Mouse (Mus musculus): ENCODE measurements around the gene Fggy.

Gene Fggy

GRCm38 (mm10) chr4:95906141-95906540 is 348.8 kb downstream of the Fggy start:
- DNase-seq (ENCODE audit: low spot score in 2 of 2) = no peak

DNA sequence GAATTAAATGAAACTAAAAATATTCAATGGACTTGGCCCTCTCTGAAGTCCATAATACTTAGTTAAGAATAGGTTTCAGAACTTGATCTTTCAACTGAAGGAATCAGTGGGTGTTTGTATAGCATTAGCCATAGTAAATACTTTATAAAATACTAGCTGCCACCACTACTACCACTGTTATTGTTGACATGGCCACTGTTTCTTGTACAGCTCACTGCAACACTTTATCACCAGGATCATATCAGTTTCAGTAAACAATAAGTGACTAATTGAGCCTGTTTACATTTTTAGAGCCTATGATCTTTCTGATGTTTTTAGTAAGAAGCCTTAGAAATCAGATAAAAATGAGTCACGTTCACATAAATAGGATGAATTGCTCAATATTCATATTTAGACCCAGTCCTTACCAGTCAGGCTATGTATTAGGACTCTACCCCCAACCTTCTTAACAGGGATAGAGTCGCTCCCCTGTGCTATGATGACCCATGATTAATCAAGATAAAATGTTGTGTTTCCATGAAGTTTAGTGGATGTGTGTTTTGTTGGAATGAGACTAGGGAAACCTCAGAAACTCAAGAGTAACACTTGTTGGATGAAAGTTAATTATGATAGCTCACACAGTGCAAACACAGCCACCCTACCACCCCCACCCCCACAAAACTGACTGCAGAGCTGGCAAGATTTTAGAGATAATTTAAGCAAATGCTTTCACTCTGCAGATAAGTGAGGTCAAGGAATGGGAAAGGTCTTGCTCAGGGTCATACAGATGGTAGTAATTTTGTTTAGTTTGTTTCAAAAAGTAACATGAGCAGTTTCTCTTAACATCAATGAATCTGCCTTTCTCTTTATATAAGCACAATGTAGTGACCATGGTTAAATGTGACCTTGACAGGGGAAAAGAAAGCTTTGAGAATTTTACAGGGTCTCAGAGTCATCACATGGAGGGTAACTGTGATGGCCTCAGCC is 352.7 kb downstream of the Fggy start:
- DNase-seq (ENCODE audit: low spot score in 2 of 2) = no peak

- no peak for DNase-seq (ENCODE audit: low spot score in 2 of 2)
Observed at GRCm38 (mm10) chr4:95913026-95913425, 355.7 kb downstream of the Fggy start.

DNA sequence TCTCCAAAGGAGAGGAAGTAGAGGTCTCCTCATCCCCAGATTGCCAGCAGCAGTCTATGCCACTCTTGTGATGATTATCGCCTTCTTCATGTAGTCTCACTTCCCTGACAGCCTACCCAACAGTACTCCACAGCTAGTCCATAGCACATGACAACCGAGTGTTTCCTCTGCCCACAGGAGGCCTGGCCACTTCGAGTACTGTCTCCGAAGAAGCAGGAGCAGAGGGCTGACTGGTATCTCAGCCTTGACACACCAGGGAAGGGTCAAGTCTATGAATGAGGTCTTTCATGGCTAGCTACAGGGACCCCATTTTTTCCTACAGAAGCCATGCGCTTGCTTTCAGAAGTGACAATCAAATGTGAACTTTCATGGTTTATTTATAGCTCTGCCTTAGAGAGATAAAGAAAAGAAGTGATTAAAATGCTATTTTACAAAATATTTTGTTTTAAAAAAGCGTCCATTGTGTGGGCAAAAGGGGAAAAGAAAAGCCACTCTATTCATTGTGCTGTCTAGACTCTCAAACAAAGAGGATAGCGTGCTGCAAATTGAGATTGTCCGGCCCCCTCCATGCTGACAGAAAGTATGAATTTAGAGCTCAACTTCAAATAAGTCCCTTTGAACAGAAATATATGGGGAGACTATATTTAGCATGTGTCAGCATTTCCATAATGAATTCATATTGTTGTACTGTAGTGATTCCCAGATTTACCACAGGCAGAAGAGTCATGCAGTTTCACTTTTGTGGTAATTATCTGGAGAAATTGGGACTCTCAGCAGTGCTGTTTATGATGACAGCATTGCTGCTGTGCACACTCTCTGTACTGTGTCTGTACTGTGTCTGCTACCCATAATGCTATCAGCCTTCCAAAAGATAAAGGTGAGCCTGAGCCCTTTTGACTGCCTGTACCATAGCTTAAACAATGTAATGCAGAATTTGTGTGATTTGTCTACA is 358.6 kb downstream of the Fggy start:
- no peak for DNase-seq (ENCODE audit: low spot score in 2 of 2)

- peak in 1 of 2 experiments; percentile 40 for DNase-seq (ENCODE audit: low spot score in 2 of 2)
Observed at GRCm38 (mm10) chr4:95917703-95918102, 360.4 kb downstream of the Fggy start.

DNA sequence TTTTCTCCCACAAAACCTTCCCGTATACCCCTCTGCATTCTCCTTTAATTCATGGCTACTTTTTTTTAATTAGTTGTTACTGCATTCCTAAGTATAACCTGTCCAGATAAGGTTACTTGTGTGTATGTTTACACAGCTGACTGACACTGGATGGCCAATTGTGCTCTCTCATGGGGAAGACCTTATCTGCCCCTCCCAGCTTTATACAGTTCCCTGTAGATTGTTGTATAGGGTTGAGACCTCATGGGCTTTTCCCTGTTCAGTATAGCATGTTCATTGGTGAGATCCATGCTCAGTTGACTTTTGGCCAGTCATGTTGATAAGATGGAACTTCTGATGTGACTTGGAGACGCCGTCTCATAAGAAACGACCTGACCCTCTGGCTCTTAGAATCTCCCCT is 363.1 kb downstream of the Fggy start:
- no peak for DNase-seq (ENCODE audit: low spot score in 2 of 2)

- DNase-seq (ENCODE audit: low spot score in 2 of 2) = peak; percentile 85 to 89
Observed at GRCm38 (mm10) chr4:95924210-95925184, 367.2 kb downstream of the Fggy start.

DNA sequence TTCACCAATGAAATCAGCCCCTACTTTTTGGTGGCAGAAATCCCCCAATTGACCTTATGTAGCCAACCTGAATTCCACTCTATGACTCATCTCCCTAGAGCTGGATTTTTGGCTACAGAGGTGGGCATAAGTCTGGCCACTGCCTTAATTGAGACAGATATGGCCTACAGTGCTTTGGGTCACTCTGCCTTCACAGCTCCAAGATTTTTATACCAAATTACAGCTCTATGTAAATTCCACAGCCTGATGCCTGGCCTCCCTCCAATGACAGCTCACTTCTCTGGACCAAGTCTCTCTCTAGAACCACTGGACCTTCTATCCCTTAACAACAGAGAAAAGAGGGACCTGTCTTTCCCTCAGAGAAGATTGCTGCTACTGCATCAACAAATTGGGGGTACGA is 371.5 kb downstream of the Fggy start:
- no peak for DNase-seq (ENCODE audit: low spot score in 2 of 2)

DNA sequence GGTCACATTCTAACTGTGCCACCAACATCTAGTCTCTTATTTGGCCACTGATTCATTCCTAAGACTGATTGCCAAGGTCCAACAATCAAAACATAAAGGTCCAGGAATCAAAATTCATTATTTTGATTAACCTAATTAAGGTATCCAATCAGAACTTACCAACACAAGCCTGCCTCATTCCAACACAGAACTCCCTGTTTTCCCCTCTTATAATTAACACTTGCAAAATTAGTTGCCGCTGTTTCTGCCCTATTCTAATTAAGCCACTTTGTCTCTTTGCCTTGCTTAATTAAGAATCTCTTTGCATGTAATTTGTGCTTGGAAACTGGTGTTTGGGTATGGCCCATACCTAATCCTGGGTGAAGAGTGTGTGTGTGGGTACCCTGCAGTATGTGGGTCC is 372.6 kb downstream of the Fggy start:
- no peak for DNase-seq (ENCODE audit: low spot score in 2 of 2)

GRCm38 (mm10) chr4:95931331-95931730 is 374.0 kb downstream of the Fggy start:
- DNase-seq (ENCODE audit: low spot score in 2 of 2) = no peak

DNA sequence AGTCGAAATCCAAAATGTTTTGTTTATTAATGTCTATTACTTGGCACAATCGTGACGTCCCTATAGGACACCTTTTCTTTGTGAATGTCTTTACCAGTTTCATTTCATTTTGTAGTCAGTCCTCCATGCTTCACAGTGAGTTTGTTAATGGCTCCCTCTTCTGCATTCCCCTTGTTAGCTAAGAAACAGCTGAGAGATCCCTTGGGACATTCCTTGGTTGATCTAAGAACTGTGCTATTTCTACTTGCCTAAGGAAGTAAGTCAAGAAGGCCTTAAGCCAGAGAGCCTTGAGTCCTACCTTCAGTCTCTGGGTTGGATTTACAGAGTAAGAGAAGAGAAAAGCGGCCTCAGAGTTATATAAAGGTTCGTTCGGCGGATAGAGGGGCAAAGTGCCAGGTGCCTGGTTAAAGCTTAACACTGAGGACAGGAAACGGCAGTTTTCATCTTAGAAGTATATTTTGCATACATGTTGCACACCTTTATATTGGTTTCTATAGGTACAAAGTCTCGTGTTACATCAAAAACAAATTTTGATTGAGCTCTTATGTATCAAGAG is 376.6 kb downstream of the Fggy start:
- no peak for DNase-seq (ENCODE audit: low spot score in 2 of 2)

- no peak for DNase-seq (ENCODE audit: low spot score in 2 of 2)
Observed at GRCm38 (mm10) chr4:95934384-95935035, 377.2 kb downstream of the Fggy start.

- no peak for DNase-seq (ENCODE audit: low spot score in 2 of 2)
Observed at GRCm38 (mm10) chr4:95938701-95939100, 381.4 kb downstream of the Fggy start.

DNA sequence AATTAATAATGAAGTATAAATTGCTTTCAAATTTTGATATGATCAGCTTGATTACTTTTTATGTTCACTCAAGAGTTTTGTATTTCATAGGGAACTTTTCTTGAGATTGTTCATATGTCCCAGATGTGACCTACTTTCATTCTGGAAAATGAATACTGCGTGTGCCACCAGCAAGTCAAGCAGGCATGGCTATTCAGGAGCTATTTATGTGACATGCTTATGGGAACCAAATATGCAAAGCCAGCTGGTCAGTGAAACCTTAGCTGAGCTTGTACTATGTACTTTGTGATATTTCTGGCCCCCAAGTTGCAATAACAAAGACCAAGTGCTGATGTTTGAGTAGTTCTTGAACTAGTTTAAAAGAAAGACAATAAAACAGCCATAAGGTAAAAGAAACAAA is 390.6 kb downstream of the Fggy start:
- peak in 1 of 2 experiments; percentile 27 for DNase-seq (ENCODE audit: low spot score in 2 of 2)

DNA sequence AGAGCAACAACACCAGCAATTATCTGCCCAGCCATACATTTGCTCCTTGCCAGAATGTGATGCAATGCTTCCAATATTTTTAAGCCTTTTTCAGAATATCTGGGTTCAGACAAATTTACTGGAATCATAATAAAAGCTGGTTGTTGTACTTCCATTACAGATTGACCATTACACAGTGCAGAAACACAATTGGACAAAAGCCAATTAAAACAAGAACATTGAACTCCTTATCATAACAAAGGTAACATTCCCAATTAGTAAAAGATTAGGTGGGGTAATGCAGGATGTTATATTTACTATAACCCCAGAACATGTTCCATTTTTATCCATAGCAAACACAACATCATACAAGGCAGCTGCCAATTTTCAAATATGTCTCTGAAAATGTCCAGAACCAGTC is 396.0 kb downstream of the Fggy start:
- DNase-seq (ENCODE audit: low spot score in 2 of 2) = no peak

DNA sequence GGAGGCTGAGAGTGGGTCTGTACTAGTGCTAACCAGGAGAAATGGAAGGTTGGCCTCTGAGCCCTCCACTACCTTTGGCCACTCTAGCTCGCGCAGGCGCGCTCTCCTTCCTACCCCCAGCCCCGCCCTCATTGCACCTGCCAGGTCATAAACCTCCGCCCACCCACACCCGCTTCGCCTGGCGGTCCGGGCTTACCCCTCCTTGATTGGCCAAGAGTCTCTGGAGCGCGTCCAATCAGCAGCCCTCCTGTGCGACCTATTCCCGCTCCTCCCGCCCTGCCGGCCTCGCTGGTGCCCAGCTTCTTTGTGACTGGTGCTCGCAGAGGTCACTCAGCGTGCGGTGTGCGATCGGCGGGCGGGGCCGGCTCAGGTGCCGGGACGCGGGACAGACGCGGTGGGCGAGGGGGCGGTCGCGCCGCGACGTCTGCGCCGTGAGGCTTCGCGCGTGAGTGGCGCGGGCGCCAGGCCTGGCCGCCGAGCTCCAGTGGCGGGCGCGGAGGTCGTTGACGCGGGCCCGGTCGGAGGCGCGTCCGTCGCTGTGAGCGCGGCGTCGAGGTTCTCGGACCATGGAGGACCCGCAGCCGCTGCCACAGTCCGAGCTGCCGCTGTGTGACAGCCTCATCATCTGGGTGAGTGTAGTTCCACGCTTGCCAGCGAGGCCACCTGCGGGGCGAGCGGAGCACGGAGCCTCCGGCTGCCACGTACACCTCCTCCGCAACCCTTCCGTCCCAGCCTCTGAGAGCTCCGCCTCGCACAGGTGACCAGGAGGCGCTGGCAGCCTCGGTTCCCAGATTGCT is 409.8 kb downstream of the Fggy start, which contains the start of gene Hook1:
Gene Hook1 (plus strand): TSS at position 313 of the 797 bp plus-strand sequence.
- DNase-seq (ENCODE audit: low spot score in 2 of 2) = peak; percentile 97
